Mouse (Mus musculus) bone marrow, adult 2 months (tissue): ENCODE data around the gene Dnajc5.

Source experiments
- CTCF ChIP-seq: fragments of 200-500 bp; IDR thresholded peaks from 2 replicates; pipeline ENCODE4 v1.5.1; 2011; ENCODE audit warnings: low read length, control low read depth; ENCODE audit not compliant: control insufficient read depth, insufficient read depth
- POLR2A ChIP-seq: fragments of 200-500 bp; IDR thresholded peaks from 2 replicates; pipeline ENCODE4 v1.6.1; 2011; ENCODE audit warnings: low read depth, mild to moderate bottlenecking, control low read depth, low read length, borderline replicate concordance; ENCODE audit not compliant: control insufficient read depth

- TF ChIP-seq POLR2A (no peak), CTCF (no peak)
Observed at GRCm38 (mm10) chr2:181580131-181580772, 60.0 kb downstream of the Dnajc5 start.
